Mouse (Mus musculus): ENCODE measurements around the gene Tmem200a. TPM values are rescaled to one million over a fixed set of nuclear protein-coding genes. Genes with fewer than 3 reads are reported as not detected.
A peak's percentile ranks its signal among the peaks of the same experiment; 100 is the strongest.

The Tmem200a gene
- not detected in 2 replicates for polyA plus RNA-seq (2012; ENCODE audit: insufficient read depth, insufficient read length, low replicate concordance, missing spikeins)

- peak within 1 kb of the TSS; percentile 57 for H3K4me3 ChIP-seq (ENCODE audit: insufficient read depth, low read depth, low read length)
- H3K27ac ChIP-seq (ENCODE audit: insufficient read depth, low read depth, low read length): no peak within 1 kb of the TSS
- WGBS: 1% methylated on average over 46 of the region's 46 CpGs
- H3K4me1 ChIP-seq (ENCODE audit: control insufficient read depth, insufficient read depth, low read length): no peaks in the 10 kb centered on the region
- TF ChIP-seq CTCF (IDR thresholded peaks at IDR 0.05; ENCODE audit: insufficient read depth, low read depth, low read length) (peak; percentile 51), POLR2A (IDR thresholded peaks at IDR 0.05; ENCODE audit: insufficient read depth, low read depth, low read length) (no peak)
These were observed at the start of gene Tmem200a for GRCm38 (mm10) chr10:26078521-26079142. Gene Tmem200a (minus strand): TSS chr10:26079052.

- no peak for TF ChIP-seq POLR2A (IDR thresholded peaks at IDR 0.05; ENCODE audit: insufficient read depth, low read depth, low read length)
- no peak for TF ChIP-seq CTCF (IDR thresholded peaks at IDR 0.05; ENCODE audit: insufficient read depth, low read depth, low read length)
- Histone ChIP-seq H3K4me1 (ENCODE audit: control insufficient read depth, insufficient read depth, low read length) (peaks cover 2% of the 10 kb centered on the region; the same call in 1 of the 2 replicates), H3K4me3 (ENCODE audit: insufficient read depth, low read depth, low read length) (no peak overlapping the region), H3K27ac (ENCODE audit: insufficient read depth, low read depth, low read length) (no peak overlapping the region)
- 53% methylated on average over 1 of the region's 1 CpGs for WGBS
These were observed 41.0 kb upstream of the Tmem200a start for GRCm38 (mm10) chr10:26119822-26120183.

- WGBS: 53% methylated on average over 6 of the region's 6 CpGs
- peaks cover 2% of the 10 kb centered on the region; the same call in 1 of the 2 replicates for H3K4me1 ChIP-seq (ENCODE audit: control insufficient read depth, insufficient read depth, low read length)
- H3K27ac ChIP-seq (ENCODE audit: insufficient read depth, low read depth, low read length): no peak overlapping the region
- no peak overlapping the region for H3K4me3 ChIP-seq (ENCODE audit: insufficient read depth, low read depth, low read length)
- no peak for TF ChIP-seq POLR2A (IDR thresholded peaks at IDR 0.05; ENCODE audit: insufficient read depth, low read depth, low read length)
- no peak for TF ChIP-seq CTCF (IDR thresholded peaks at IDR 0.05; ENCODE audit: insufficient read depth, low read depth, low read length)
These were observed 40.4 kb upstream of the Tmem200a start for GRCm38 (mm10) chr10:26119067-26119821.

- no peak overlapping the region for H3K4me3 ChIP-seq (ENCODE audit: insufficient read depth, low read depth, low read length)
- 64% methylated on average over 4 of the region's 4 CpGs for WGBS
- no peak overlapping the region for H3K27ac ChIP-seq (ENCODE audit: insufficient read depth, low read depth, low read length)
- no peaks in the 10 kb centered on the region for H3K4me1 ChIP-seq (ENCODE audit: control insufficient read depth, insufficient read depth, low read length)
- TF ChIP-seq POLR2A (IDR thresholded peaks at IDR 0.05; ENCODE audit: insufficient read depth, low read depth, low read length) (no peak), CTCF (IDR thresholded peaks at IDR 0.05; ENCODE audit: insufficient read depth, low read depth, low read length) (no peak)
These were observed 35.6 kb upstream of the Tmem200a start for GRCm38 (mm10) chr10:26114409-26114808.

GRCm38 (mm10) chr10:26103330-26103982, 24.6 kb upstream of the Tmem200a start:
- WGBS: 75% methylated on average over 3 of the region's 3 CpGs
- Histone ChIP-seq H3K27ac (ENCODE audit: insufficient read depth, low read depth, low read length) (no peak overlapping the region), H3K4me1 (ENCODE audit: control insufficient read depth, insufficient read depth, low read length) (no peaks in the 10 kb centered on the region), H3K4me3 (ENCODE audit: insufficient read depth, low read depth, low read length) (no peak overlapping the region)
- no peak for TF ChIP-seq CTCF (IDR thresholded peaks at IDR 0.05; ENCODE audit: insufficient read depth, low read depth, low read length)

GRCm38 (mm10) chr10:26082081-26082480, 3.2 kb upstream of the Tmem200a start:
- Histone ChIP-seq H3K4me3 (ENCODE audit: insufficient read depth, low read depth, low read length) (no peak overlapping the region), H3K27ac (ENCODE audit: insufficient read depth, low read depth, low read length) (no peak overlapping the region), H3K4me1 (ENCODE audit: control insufficient read depth, insufficient read depth, low read length) (no peaks in the 10 kb centered on the region)
- TF ChIP-seq CTCF (IDR thresholded peaks at IDR 0.05; ENCODE audit: insufficient read depth, low read depth, low read length): no peak
- TF ChIP-seq POLR2A (IDR thresholded peaks at IDR 0.05; ENCODE audit: insufficient read depth, low read depth, low read length): no peak
- 83% methylated on average over 4 of the region's 4 CpGs for WGBS

- TF ChIP-seq CTCF (IDR thresholded peaks at IDR 0.05; ENCODE audit: insufficient read depth, low read depth, low read length) (no peak), POLR2A (IDR thresholded peaks at IDR 0.05; ENCODE audit: insufficient read depth, low read depth, low read length) (no peak)
- WGBS: 80% methylated on average over 3 of the region's 3 CpGs
- H3K4me3 ChIP-seq (ENCODE audit: insufficient read depth, low read depth, low read length): no peak overlapping the region
- H3K4me1 ChIP-seq (ENCODE audit: control insufficient read depth, insufficient read depth, low read length): no peaks in the 10 kb centered on the region
- H3K27ac ChIP-seq (ENCODE audit: insufficient read depth, low read depth, low read length): no peak overlapping the region
These were observed 826 bp upstream of the Tmem200a start for GRCm38 (mm10) chr10:26079678-26080077.

- no peaks in the 10 kb centered on the region for H3K4me1 ChIP-seq (ENCODE audit: control insufficient read depth, insufficient read depth, low read length)
- TF ChIP-seq CTCF (IDR thresholded peaks at IDR 0.05; ENCODE audit: insufficient read depth, low read depth, low read length) (no peak), POLR2A (IDR thresholded peaks at IDR 0.05; ENCODE audit: insufficient read depth, low read depth, low read length) (no peak)
- H3K4me3 ChIP-seq (ENCODE audit: insufficient read depth, low read depth, low read length): peak within 1 kb of the TSS; percentile 57
- WGBS: 1% methylated on average over 52 of the region's 52 CpGs
- no peak within 1 kb of the TSS for H3K27ac ChIP-seq (ENCODE audit: insufficient read depth, low read depth, low read length)
These were observed 976 bp downstream of the Tmem200a start, which contains the start of gene Gm9767 for GRCm38 (mm10) chr10:26077671-26078481. Gene Gm9767 (plus strand): TSS chr10:26078255.
